Mouse (Mus musculus) cerebellum, adult 8-10 months (tissue): Measurements from ENCODE around the gene Twist1.

ENCODE experiments used
- DNase-seq: peaks from one replicate; pipeline ENCODE4 v3.0.0; 2022

Twist1 gene

GRCm38 (mm10) chr12:33957400-33958240 is at the start of gene Twist1:
Twist1 (plus strand) TSS chr12:33957671.
- DNase-seq = no peak

- no peak for DNase-seq
Observed at GRCm38 (mm10) chr12:33926751-33927150, 30.7 kb upstream of the Twist1 start.

GRCm38 (mm10) chr12:33927334-33928098 is 30.0 kb upstream of the Twist1 start:
- DNase-seq = no peak

- DNase-seq = no peak
Observed at GRCm38 (mm10) chr12:33928331-33929192, 28.9 kb upstream of the Twist1 start, which contains the start of gene Ferd3l. Ferd3l (plus strand) TSS chr12:33928425.

- DNase-seq = no peak
Observed at GRCm38 (mm10) chr12:33952843-33953242, 4.6 kb upstream of the Twist1 start.

GRCm38 (mm10) chr12:33954931-33955565 is 2.4 kb upstream of the Twist1 start:
- no peak for DNase-seq

GRCm38 (mm10) chr12:33955606-33956295 is 1.7 kb upstream of the Twist1 start:
- no peak for DNase-seq

GRCm38 (mm10) chr12:33956576-33957399 is 683 bp upstream of the Twist1 start:
- no peak for DNase-seq

GRCm38 (mm10) chr12:33958241-33959194 is 1.0 kb downstream of the Twist1 start:
- no peak for DNase-seq

GRCm38 (mm10) chr12:33959206-33959605 is 1.7 kb downstream of the Twist1 start:
- DNase-seq = no peak

GRCm38 (mm10) chr12:33959846-33960245 is 2.4 kb downstream of the Twist1 start:
- DNase-seq = no peak

GRCm38 (mm10) chr12:33961013-33961412 is 3.5 kb downstream of the Twist1 start:
- no peak for DNase-seq

GRCm38 (mm10) chr12:33962118-33962772 is 4.8 kb downstream of the Twist1 start:
- no peak for DNase-seq

GRCm38 (mm10) chr12:33962773-33963130 is 5.3 kb downstream of the Twist1 start:
- no peak for DNase-seq

- no peak for DNase-seq
Observed at GRCm38 (mm10) chr12:33963671-33964369, 6.3 kb downstream of the Twist1 start.

GRCm38 (mm10) chr12:33964427-33964826 is 7.0 kb downstream of the Twist1 start:
- no peak for DNase-seq

GRCm38 (mm10) chr12:33965661-33966360 is 8.3 kb downstream of the Twist1 start:
- no peak for DNase-seq
